Mouse (Mus musculus): ENCODE measurements around the gene Tspan31. TPM values are rescaled to one million over a fixed set of nuclear protein-coding genes. Genes with fewer than 3 reads are reported as not detected.

Tspan31 gene
- 92.2 TPM for polyA plus RNA-seq (2014; fragmentation: Illumina TruSeq; extraction: RNeasy Lipid Tissue Mini Kit (QIAGEN cat#74804); ENCODE audit: low read depth, low replicate concordance)

DNA sequence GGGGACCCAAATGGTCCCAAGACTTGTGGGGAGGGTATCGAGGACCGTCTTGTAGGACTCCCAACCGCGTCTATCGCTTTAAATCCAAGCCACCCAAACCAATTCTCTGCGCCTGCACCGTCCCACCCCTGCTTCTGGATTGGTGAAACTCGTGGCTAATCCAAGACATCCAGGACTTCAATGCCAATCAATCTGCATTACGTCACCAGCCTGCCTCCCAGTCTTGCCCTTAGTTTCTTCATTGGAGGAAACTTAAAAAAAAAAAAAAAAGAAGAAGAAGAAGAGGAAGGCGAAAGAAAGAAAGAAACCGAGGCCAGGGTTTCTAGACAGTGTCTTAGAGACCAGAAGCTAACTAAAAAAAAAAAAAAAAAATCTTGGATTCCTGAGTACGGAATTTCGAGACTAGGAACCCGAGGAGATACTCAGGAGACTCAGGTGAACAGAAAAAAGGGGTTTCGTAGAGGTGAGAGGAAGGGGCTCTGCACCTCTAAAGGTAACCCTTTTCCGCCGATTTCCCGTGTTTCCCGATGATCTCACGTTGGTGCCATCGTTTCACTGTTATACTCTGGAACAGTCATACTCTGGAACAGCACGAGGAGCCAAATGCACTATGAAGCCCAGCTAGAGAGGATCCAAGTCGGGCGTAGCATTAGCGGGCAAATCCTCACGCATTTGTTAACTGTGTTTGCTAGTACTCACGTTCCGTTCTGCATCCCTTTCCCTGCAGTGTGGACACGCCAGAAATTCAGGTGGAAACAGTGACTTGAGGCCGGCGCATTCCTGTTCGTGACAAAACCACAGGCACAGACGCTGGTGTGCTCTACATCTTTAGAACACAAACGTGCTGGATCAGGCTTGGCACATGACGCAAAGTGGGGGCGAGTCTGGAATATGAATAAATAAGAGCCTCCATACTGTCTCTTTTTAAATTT is at the start of gene Tspan31:
Gene Tspan31, minus strand, starts transcription at position 75 of the 932 bp plus-strand sequence.

GRCm38 (mm10) chr10:127075080-127075479 is 5.0 kb upstream of the Tspan31 start, which contains the start of gene Agap2:
Gene Agap2 (plus strand): TSS chr10:127075284.

GRCm38 (mm10) chr10:127063239-127063872 is 6.7 kb downstream of the Tspan31 start, which contains the start of gene Cdk4:
Gene Cdk4 (plus strand): TSS chr10:127063534.

GRCm38 (mm10) chr10:127059968-127060916 is 9.8 kb downstream of the Tspan31 start, which contains the start of gene March9:
Gene March9 (minus strand): TSS chr10:127060184.

GRCm38 (mm10) chr10:127047954-127048353 is 22.1 kb downstream of the Tspan31 start, which contains the start of gene Cyp27b1:
Gene Cyp27b1 (plus strand): TSS chr10:127048250.

GRCm38 (mm10) chr10:127041274-127041766 is 28.7 kb downstream of the Tspan31 start, which contains the start of the genes Mettl1 and Eef1akmt3:
Gene Mettl1 (plus strand): TSS chr10:127041414.
Gene Eef1akmt3 (minus strand): TSS chr10:127041513.

GRCm38 (mm10) chr10:127030336-127031296 is 39.4 kb downstream of the Tspan31 start, which contains the start of gene Tsfm:
Gene Tsfm (minus strand): TSS chr10:127030840.

Other genes starting within 250 kb of the Tspan31 start
- 2.7 TPM for gene Atp23, start 168.9 kb downstream of the Tspan31 start, polyA plus RNA-seq (2014; fragmentation: Illumina TruSeq; extraction: RNeasy Lipid Tissue Mini Kit (QIAGEN cat#74804); ENCODE audit: low read depth, low replicate concordance)
- gene Ctdsp2, start 91.5 kb downstream of the Tspan31 start, polyA plus RNA-seq (2014; fragmentation: Illumina TruSeq; extraction: RNeasy Lipid Tissue Mini Kit (QIAGEN cat#74804); ENCODE audit: low read depth, low replicate concordance) = 27.4 TPM
- gene Avil, start 69.6 kb downstream of the Tspan31 start, polyA plus RNA-seq (2014; fragmentation: Illumina TruSeq; extraction: RNeasy Lipid Tissue Mini Kit (QIAGEN cat#74804); ENCODE audit: low read depth, low replicate concordance) = not detected
- gene Tsfm, start 39.4 kb downstream of the Tspan31 start, polyA plus RNA-seq (2014; fragmentation: Illumina TruSeq; extraction: RNeasy Lipid Tissue Mini Kit (QIAGEN cat#74804); ENCODE audit: low read depth, low replicate concordance) = 13.6 TPM
- 5.9 TPM for gene Mettl1, start 28.9 kb downstream of the Tspan31 start, polyA plus RNA-seq (2014; fragmentation: Illumina TruSeq; extraction: RNeasy Lipid Tissue Mini Kit (QIAGEN cat#74804); ENCODE audit: low read depth, low replicate concordance)
- gene Eef1akmt3, start 28.8 kb downstream of the Tspan31 start, polyA plus RNA-seq (2014; fragmentation: Illumina TruSeq; extraction: RNeasy Lipid Tissue Mini Kit (QIAGEN cat#74804); ENCODE audit: low read depth, low replicate concordance) = 0.29 TPM
- gene Cyp27b1, start 22.0 kb downstream of the Tspan31 start, polyA plus RNA-seq (2014; fragmentation: Illumina TruSeq; extraction: RNeasy Lipid Tissue Mini Kit (QIAGEN cat#74804); ENCODE audit: low read depth, low replicate concordance) = not detected
- gene March9, start 10.1 kb downstream of the Tspan31 start, polyA plus RNA-seq (2014; fragmentation: Illumina TruSeq; extraction: RNeasy Lipid Tissue Mini Kit (QIAGEN cat#74804); ENCODE audit: low read depth, low replicate concordance) = 2.4 TPM
- gene Cdk4, start 6.7 kb downstream of the Tspan31 start, polyA plus RNA-seq (2014; fragmentation: Illumina TruSeq; extraction: RNeasy Lipid Tissue Mini Kit (QIAGEN cat#74804); ENCODE audit: low read depth, low replicate concordance) = 24.3 TPM
- 0.35 TPM for gene Agap2, start 5.0 kb upstream of the Tspan31 start, polyA plus RNA-seq (2014; fragmentation: Illumina TruSeq; extraction: RNeasy Lipid Tissue Mini Kit (QIAGEN cat#74804); ENCODE audit: low read depth, low replicate concordance)
- 15.0 TPM for gene Os9, start 50.9 kb upstream of the Tspan31 start, polyA plus RNA-seq (2014; fragmentation: Illumina TruSeq; extraction: RNeasy Lipid Tissue Mini Kit (QIAGEN cat#74804); ENCODE audit: low read depth, low replicate concordance)
- gene B4galnt1, start 95.0 kb upstream of the Tspan31 start, polyA plus RNA-seq (2014; fragmentation: Illumina TruSeq; extraction: RNeasy Lipid Tissue Mini Kit (QIAGEN cat#74804); ENCODE audit: low read depth, low replicate concordance) = 0.47 TPM
- gene Slc26a10, start 110.4 kb upstream of the Tspan31 start, polyA plus RNA-seq (2014; fragmentation: Illumina TruSeq; extraction: RNeasy Lipid Tissue Mini Kit (QIAGEN cat#74804); ENCODE audit: low read depth, low replicate concordance) = not detected
- gene Arhgef25, start 119.8 kb upstream of the Tspan31 start, polyA plus RNA-seq (2014; fragmentation: Illumina TruSeq; extraction: RNeasy Lipid Tissue Mini Kit (QIAGEN cat#74804); ENCODE audit: low read depth, low replicate concordance) = 8.0 TPM
- 3.6 TPM for gene Dtx3, start 125.5 kb upstream of the Tspan31 start, polyA plus RNA-seq (2014; fragmentation: Illumina TruSeq; extraction: RNeasy Lipid Tissue Mini Kit (QIAGEN cat#74804); ENCODE audit: low read depth, low replicate concordance)
- 18.3 TPM for gene Pip4k2c, start 141.3 kb upstream of the Tspan31 start, polyA plus RNA-seq (2014; fragmentation: Illumina TruSeq; extraction: RNeasy Lipid Tissue Mini Kit (QIAGEN cat#74804); ENCODE audit: low read depth, low replicate concordance)
- 1.8 TPM for gene Kif5a, start 193.1 kb upstream of the Tspan31 start, polyA plus RNA-seq (2014; fragmentation: Illumina TruSeq; extraction: RNeasy Lipid Tissue Mini Kit (QIAGEN cat#74804); ENCODE audit: low read depth, low replicate concordance)
- gene Dctn2, start 196.1 kb upstream of the Tspan31 start, polyA plus RNA-seq (2014; fragmentation: Illumina TruSeq; extraction: RNeasy Lipid Tissue Mini Kit (QIAGEN cat#74804); ENCODE audit: low read depth, low replicate concordance) = 26.5 TPM
- 2.2 TPM for gene Mbd6, start 218.8 kb upstream of the Tspan31 start, polyA plus RNA-seq (2014; fragmentation: Illumina TruSeq; extraction: RNeasy Lipid Tissue Mini Kit (QIAGEN cat#74804); ENCODE audit: low read depth, low replicate concordance)
- gene Mars, start 241.5 kb upstream of the Tspan31 start, polyA plus RNA-seq (2014; fragmentation: Illumina TruSeq; extraction: RNeasy Lipid Tissue Mini Kit (QIAGEN cat#74804); ENCODE audit: low read depth, low replicate concordance) = 18.8 TPM

All from adrenal gland, adult 10 weeks (tissue).